ENCODE assay signal across 32 mouse cellular contexts in genomic region chr13:20686914-20687313, GRCm38 (mm10).
DNase-seq lines count a peak whose midpoint lies in the region; ATAC-seq and TF ChIP-seq lines count a peak whose summit lies in the region.
"Had no signal": no experiment of that assay in that cellular context is flagged by ENCODE, and none has a peak within 500 bp of the region (broad histone marks: within the 10 kb centered on the region; RNA-seq: fewer than 3 reads in every experiment).

No protein-coding gene starts in this region.

- no peak for DNase-seq in hindbrain, embryonic 10.5 days (ENCODE audit: low spot score)
- peak; percentile 23 for DNase-seq in midbrain, postnatal 0 days (ENCODE audit: low spot score)
- DNase-seq in midbrain, embryonic 11.5 days (ENCODE audit: low spot score, missing footprints): no peak
- DNase-seq: adrenal gland, adult 2 months; adrenal gland, postnatal 36 days; cerebellum, adult 9-10 months; cerebellum, postnatal 36 days; gastrocnemius, postnatal 10 days; kidney, adult 8-10 months; kidney, postnatal 36 days; lung, embryonic 14.5 days; lung, postnatal 14 days; right cerebral cortex, postnatal 14 days had no signal

- peak overlapping the region; percentile 18; the same call in 1 of the 2 replicates for H3K4me2 ChIP-seq in hindbrain, embryonic 15.5 days
- no peak overlapping the region for H3K4me2 ChIP-seq in midbrain, postnatal 0 days (ENCODE audit: low read depth, low read length, poor library complexity, severe bottlenecking)
- no peak overlapping the region for H3K4me2 ChIP-seq in midbrain, embryonic 11.5 days
- H3K4me2 ChIP-seq in neural tube, embryonic 13.5 days: no peak overlapping the region
- H3K4me2 ChIP-seq in intestine, embryonic 15.5 days (replicated peaks): no peak overlapping the region
- H3K4me2 ChIP-seq: embryonic facial prominence, embryonic 13.5 days; forebrain, embryonic 15.5 days; heart, embryonic 15.5 days; limb, embryonic 12.5 days; liver, embryonic 15.5 days; lung, embryonic 14.5 days; midbrain, embryonic 15.5 days; stomach, embryonic 15.5 days had no signal

- H3K27ac ChIP-seq in hindbrain, embryonic 15.5 days (replicated peaks): no peak overlapping the region
- no peak overlapping the region for H3K27ac ChIP-seq in hindbrain, embryonic 10.5 days
- no peak overlapping the region for H3K27ac ChIP-seq in midbrain, postnatal 0 days (ENCODE audit: low read depth, low read length)
- no peak overlapping the region for H3K27ac ChIP-seq in midbrain, embryonic 11.5 days (ENCODE audit: low read depth, low read length)
- H3K27ac ChIP-seq in neural tube, embryonic 13.5 days (replicated peaks): peak overlapping the region; percentile 2; the same call in 1 of the 2 replicates
- 0 out of 2 replicates have a peak overlapping the region, but pooled peaks have one; percentile 62 for H3K27ac ChIP-seq in olfactory bulb, adult 2 months (ENCODE audit: insufficient read depth, low read depth, low read length)
- no peak overlapping the region for H3K27ac ChIP-seq in intestine, embryonic 15.5 days
- H3K27ac ChIP-seq: embryonic facial prominence, embryonic 13.5 days; forebrain, embryonic 10.5 days; forebrain, embryonic 15.5 days; heart, embryonic 10.5 days; heart, embryonic 15.5 days; layer of hippocampus, adult 2 months; left cerebral cortex, adult 2 months; limb, embryonic 12.5 days; liver, embryonic 15.5 days; midbrain, embryonic 15.5 days; stomach, embryonic 15.5 days had no signal

- no peaks in the 10 kb centered on the region for H3K4me1 ChIP-seq in hindbrain, embryonic 15.5 days (replicated peaks)
- H3K4me1 ChIP-seq in hindbrain, embryonic 10.5 days (replicated peaks): no peaks in the 10 kb centered on the region
- no peaks in the 10 kb centered on the region for H3K4me1 ChIP-seq in midbrain, postnatal 0 days (ENCODE audit: insufficient read depth, low read length)
- H3K4me1 ChIP-seq in midbrain, embryonic 11.5 days (ENCODE audit: control insufficient read depth, insufficient read depth, low read length): no peaks in the 10 kb centered on the region
- peaks cover 9% of the 10 kb centered on the region; the same call in 1 of the 2 replicates for H3K4me1 ChIP-seq in neural tube, embryonic 13.5 days (replicated peaks)
- H3K4me1 ChIP-seq in olfactory bulb, adult 2 months (ENCODE audit: control insufficient read depth, insufficient read depth, low read length): peaks cover 4% of the 10 kb centered on the region; the same call in 1 of the 2 replicates
- no peaks in the 10 kb centered on the region for H3K4me1 ChIP-seq in intestine, embryonic 15.5 days (replicated peaks)
- H3K4me1 ChIP-seq: embryonic facial prominence, embryonic 13.5 days; forebrain, embryonic 10.5 days; forebrain, embryonic 15.5 days; heart, embryonic 10.5 days; heart, embryonic 15.5 days; limb, embryonic 12.5 days; liver, embryonic 15.5 days; midbrain, embryonic 15.5 days; stomach, embryonic 15.5 days had no signal

- TF ChIP-seq POLR2A in olfactory bulb, adult 2 months (IDR thresholded peaks at IDR 0.05; ENCODE audit: insufficient read depth, low read depth, low read length): no peak

- H3K36me3 ChIP-seq in hindbrain, embryonic 15.5 days: no peaks in the 10 kb centered on the region
- no peaks in the 10 kb centered on the region for H3K36me3 ChIP-seq in hindbrain, embryonic 10.5 days
- H3K36me3 ChIP-seq in midbrain, postnatal 0 days (ENCODE audit: insufficient read depth, low read length): no peaks in the 10 kb centered on the region
- no peaks in the 10 kb centered on the region for H3K36me3 ChIP-seq in midbrain, embryonic 11.5 days (ENCODE audit: control insufficient read depth, insufficient read depth, low read length)
- no peaks in the 10 kb centered on the region for H3K36me3 ChIP-seq in neural tube, embryonic 13.5 days
- H3K36me3 ChIP-seq in intestine, embryonic 15.5 days: no peaks in the 10 kb centered on the region
- H3K36me3 ChIP-seq: embryonic facial prominence, embryonic 13.5 days; forebrain, embryonic 10.5 days; forebrain, embryonic 15.5 days; heart, embryonic 10.5 days; heart, embryonic 15.5 days; limb, embryonic 12.5 days; liver, embryonic 15.5 days; midbrain, embryonic 15.5 days; stomach, embryonic 15.5 days had no signal

- H3K27me3 ChIP-seq in hindbrain, embryonic 15.5 days: no peaks in the 10 kb centered on the region
- no peaks in the 10 kb centered on the region for H3K27me3 ChIP-seq in hindbrain, embryonic 10.5 days (ENCODE audit: insufficient read depth, poor library complexity, severe bottlenecking)
- no peaks in the 10 kb centered on the region for H3K27me3 ChIP-seq in midbrain, postnatal 0 days (ENCODE audit: insufficient read depth, low read length)
- no peaks in the 10 kb centered on the region for H3K27me3 ChIP-seq in midbrain, embryonic 11.5 days (ENCODE audit: control insufficient read depth, insufficient read depth, low read length)
- H3K27me3 ChIP-seq in neural tube, embryonic 13.5 days: no peaks in the 10 kb centered on the region
- H3K27me3 ChIP-seq in intestine, embryonic 15.5 days (replicated peaks): no peaks in the 10 kb centered on the region
- H3K27me3 ChIP-seq: CH12.LX; embryonic facial prominence, embryonic 13.5 days; forebrain, embryonic 15.5 days; heart, embryonic 15.5 days; limb, embryonic 12.5 days; liver, embryonic 15.5 days; midbrain, embryonic 15.5 days; stomach, embryonic 15.5 days had no signal

- no peak overlapping the region for H3K9ac ChIP-seq in hindbrain, embryonic 15.5 days
- no peak overlapping the region for H3K9ac ChIP-seq in midbrain, postnatal 0 days (replicated peaks; ENCODE audit: low read length, poor library complexity, severe bottlenecking)
- no peak overlapping the region for H3K9ac ChIP-seq in midbrain, embryonic 11.5 days (ENCODE audit: low read length)
- no peak overlapping the region for H3K9ac ChIP-seq in neural tube, embryonic 13.5 days
- H3K9ac ChIP-seq in intestine, embryonic 15.5 days: no peak overlapping the region
- H3K9ac ChIP-seq: embryonic facial prominence, embryonic 13.5 days; forebrain, embryonic 15.5 days; heart, embryonic 15.5 days; limb, embryonic 12.5 days; liver, embryonic 15.5 days; lung, embryonic 14.5 days; midbrain, embryonic 15.5 days; stomach, embryonic 15.5 days had no signal

- no peak for ATAC-seq in hindbrain, embryonic 15.5 days (ENCODE audit: low FRiP score, low read depth)
- ATAC-seq in midbrain, postnatal 0 days (ENCODE audit: low FRiP score): no peak
- no peak for ATAC-seq in midbrain, embryonic 11.5 days (ENCODE audit: low FRiP score)
- peak; percentile 63; the same call in 1 of the 2 replicates for ATAC-seq in neural tube, embryonic 13.5 days (ENCODE audit: low read depth)
- no peak for ATAC-seq in granulocyte monocyte progenitor cell, adult 5-6 weeks (replicated peaks; ENCODE audit: poor library complexity, severe bottlenecking)
- no peak for ATAC-seq in intestine, embryonic 15.5 days
- ATAC-seq: activated CD4-positive, CD25-positive, alpha-beta regulatory T cell, adult 4 months; forebrain, embryonic 15.5 days; inflammation-experienced regulatory T-cells, adult 6 months; midbrain, embryonic 15.5 days had no signal

- no peak for TF ChIP-seq CTCF in midbrain, postnatal 0 days (IDR thresholded peaks at IDR 0.05)
- TF ChIP-seq CTCF in olfactory bulb, adult 2 months (IDR thresholded peaks at IDR 0.05; ENCODE audit: insufficient read depth, low read depth, low read length): no peak

- WGBS in hindbrain, embryonic 15.5 days: 63% methylated on average over 9 of the region's 9 CpGs
- 89% methylated on average over 9 of the region's 9 CpGs for WGBS in hindbrain, embryonic 10.5 days
- 75% methylated on average over 9 of the region's 9 CpGs for WGBS in midbrain, postnatal 0 days
- 87% methylated on average over 9 of the region's 9 CpGs for WGBS in midbrain, embryonic 11.5 days
- WGBS in neural tube, embryonic 13.5 days: 54% methylated on average over 9 of the region's 9 CpGs
- 52% methylated on average over 9 of the region's 9 CpGs for WGBS in olfactory bulb, adult 2 months
- WGBS in intestine, embryonic 15.5 days: 54% methylated on average over 9 of the region's 9 CpGs

- H3K9me3 ChIP-seq in hindbrain, embryonic 15.5 days: no peaks in the 10 kb centered on the region
- no peaks in the 10 kb centered on the region for H3K9me3 ChIP-seq in hindbrain, embryonic 10.5 days
- H3K9me3 ChIP-seq in midbrain, postnatal 0 days (ENCODE audit: low read length): no peaks in the 10 kb centered on the region
- H3K9me3 ChIP-seq in midbrain, embryonic 11.5 days (ENCODE audit: control insufficient read depth, low read length): no peaks in the 10 kb centered on the region
- no peaks in the 10 kb centered on the region for H3K9me3 ChIP-seq in neural tube, embryonic 13.5 days
- no peaks in the 10 kb centered on the region for H3K9me3 ChIP-seq in intestine, embryonic 15.5 days
- H3K9me3 ChIP-seq: forebrain, embryonic 10.5 days; forebrain, embryonic 15.5 days; heart, embryonic 10.5 days; heart, embryonic 15.5 days; limb, embryonic 12.5 days; liver, embryonic 15.5 days; midbrain, embryonic 15.5 days; stomach, embryonic 15.5 days had no signal

- H3K4me3 ChIP-seq in hindbrain, embryonic 15.5 days: no peak overlapping the region
- no peak overlapping the region for H3K4me3 ChIP-seq in hindbrain, embryonic 10.5 days
- H3K4me3 ChIP-seq in midbrain, postnatal 0 days (ENCODE audit: low read depth, low read length): no peak overlapping the region
- no peak overlapping the region for H3K4me3 ChIP-seq in midbrain, embryonic 11.5 days (ENCODE audit: low read depth, low read length)
- no peak overlapping the region for H3K4me3 ChIP-seq in neural tube, embryonic 13.5 days
- no peak overlapping the region for H3K4me3 ChIP-seq in olfactory bulb, adult 2 months (ENCODE audit: insufficient read depth, low read depth, low read length)
- no peak overlapping the region for H3K4me3 ChIP-seq in intestine, embryonic 15.5 days (replicated peaks)
- H3K4me3 ChIP-seq: embryonic facial prominence, embryonic 13.5 days; forebrain, embryonic 10.5 days; forebrain, embryonic 15.5 days; heart, embryonic 10.5 days; heart, embryonic 15.5 days; layer of hippocampus, adult 2 months; left cerebral cortex, adult 2 months; limb, embryonic 12.5 days; liver, embryonic 15.5 days; midbrain, embryonic 15.5 days; stomach, embryonic 15.5 days had no signal

Comparison
In these comparisons a context has a peak if more than half of its experiments do, and no peak if none do; other contexts are left out.
1. H3K27ac ChIP-seq: peak in neural tube, embryonic 13.5 days (single experiment) and olfactory bulb, adult 2 months (single experiment); none in hindbrain, embryonic 15.5 days (single experiment), hindbrain, embryonic 10.5 days (single experiment), midbrain, postnatal 0 days (single experiment), midbrain, embryonic 11.5 days (single experiment) and intestine, embryonic 15.5 days (single experiment).